Mouse (Mus musculus): Measurements from ENCODE around the gene Large1. TPM values are rescaled to one million over a fixed set of nuclear protein-coding genes. Genes with fewer than 3 reads are reported as not detected.

Large1 gene
- polyA plus RNA-seq, 1 experiment from 2014 or later = 2.1 TPM

DNA sequence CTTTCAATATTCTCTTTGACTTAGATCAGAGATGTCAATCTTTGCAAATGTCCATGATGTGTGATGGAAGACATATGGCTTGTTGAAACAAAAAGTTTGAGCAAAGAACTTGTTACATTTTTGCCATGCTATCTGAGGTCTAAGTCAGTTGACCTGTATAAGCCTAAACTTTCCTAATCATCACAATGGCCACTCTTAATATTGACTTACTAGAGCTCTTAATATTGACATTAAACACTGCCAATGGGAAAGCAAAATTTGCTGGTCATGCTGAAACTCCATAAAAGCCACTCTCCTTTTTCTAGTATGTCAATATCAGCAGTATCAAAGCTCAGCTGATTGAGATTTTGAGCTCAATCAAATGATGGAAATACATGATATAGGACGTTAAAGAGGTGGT is 298.6 kb downstream of the Large1 start:
- H3K9me3 ChIP-seq (replicated peaks) = no peaks in the 10 kb centered on the region
- H3K27ac ChIP-seq = no peak overlapping the region
- no peaks in the 10 kb centered on the region for H3K27me3 ChIP-seq (replicated peaks)
- H3K4me2 ChIP-seq = no peak overlapping the region
- H3K4me1 ChIP-seq = no peaks in the 10 kb centered on the region
- no peak for ATAC-seq
- H3K9ac ChIP-seq = no peak overlapping the region
- 48% methylated on average over 1 of the region's 1 CpGs for WGBS (ENCODE audit: insufficient replicate concordance)
- H3K4me3 ChIP-seq = no peak overlapping the region
- H3K36me3 ChIP-seq = no peaks in the 10 kb centered on the region

DNA sequence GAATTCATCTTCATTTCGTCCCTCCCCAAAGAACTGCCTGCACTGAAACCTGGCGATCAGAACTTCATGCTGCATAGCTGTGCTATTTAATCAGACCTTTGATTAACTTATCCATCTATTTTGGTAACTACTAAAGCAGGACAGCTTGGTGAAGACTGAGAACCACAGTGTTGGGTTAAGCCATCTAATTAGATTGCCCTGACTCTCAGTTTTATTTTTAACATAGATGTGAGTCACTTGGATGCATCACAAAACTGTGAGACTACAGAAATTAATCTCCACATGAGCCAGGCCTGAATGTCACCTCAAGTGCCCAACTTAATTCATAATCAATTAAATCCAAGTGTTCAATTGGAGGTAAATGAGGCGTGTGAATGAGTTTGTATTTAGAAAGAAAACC is 299.5 kb downstream of the Large1 start:
- 58% methylated on average over 3 of the region's 3 CpGs for WGBS (ENCODE audit: insufficient replicate concordance)
- Histone ChIP-seq H3K9me3 (replicated peaks) (no peaks in the 10 kb centered on the region), H3K9ac (no peak overlapping the region), H3K27me3 (replicated peaks) (no peaks in the 10 kb centered on the region), H3K4me1 (no peaks in the 10 kb centered on the region), H3K4me2 (no peak overlapping the region), H3K36me3 (no peaks in the 10 kb centered on the region), H3K27ac (no peak overlapping the region), H3K4me3 (no peak overlapping the region)
- no peak for ATAC-seq

DNA sequence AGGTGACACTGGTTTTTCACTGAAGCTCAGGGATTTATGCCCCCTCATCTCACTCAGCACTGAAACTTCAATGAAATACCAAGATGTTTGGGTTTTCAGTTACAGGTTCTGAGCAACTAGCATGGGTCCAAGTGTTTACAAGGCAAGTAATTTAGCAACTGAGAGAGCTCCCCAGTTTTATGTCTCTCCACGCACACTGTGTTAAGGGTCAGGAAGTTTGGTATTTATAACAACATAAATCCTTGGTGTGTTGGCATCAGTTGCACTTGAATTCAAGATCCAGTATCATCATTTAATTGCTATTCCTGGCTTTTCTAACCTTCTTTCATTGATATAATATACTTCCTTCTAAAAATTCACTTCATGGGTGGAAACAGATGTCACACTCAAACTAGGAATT is 300.9 kb downstream of the Large1 start:
- H3K9ac ChIP-seq = no peak overlapping the region
- no peak for ATAC-seq
- no peaks in the 10 kb centered on the region for H3K4me1 ChIP-seq
- no peak overlapping the region for H3K4me3 ChIP-seq
- 65% methylated on average over 1 of the region's 1 CpGs for WGBS (ENCODE audit: insufficient replicate concordance)
- H3K27me3 ChIP-seq (replicated peaks) = no peaks in the 10 kb centered on the region
- H3K4me2 ChIP-seq = no peak overlapping the region
- H3K9me3 ChIP-seq (replicated peaks) = no peaks in the 10 kb centered on the region
- no peak overlapping the region for H3K27ac ChIP-seq
- no peaks in the 10 kb centered on the region for H3K36me3 ChIP-seq

DNA sequence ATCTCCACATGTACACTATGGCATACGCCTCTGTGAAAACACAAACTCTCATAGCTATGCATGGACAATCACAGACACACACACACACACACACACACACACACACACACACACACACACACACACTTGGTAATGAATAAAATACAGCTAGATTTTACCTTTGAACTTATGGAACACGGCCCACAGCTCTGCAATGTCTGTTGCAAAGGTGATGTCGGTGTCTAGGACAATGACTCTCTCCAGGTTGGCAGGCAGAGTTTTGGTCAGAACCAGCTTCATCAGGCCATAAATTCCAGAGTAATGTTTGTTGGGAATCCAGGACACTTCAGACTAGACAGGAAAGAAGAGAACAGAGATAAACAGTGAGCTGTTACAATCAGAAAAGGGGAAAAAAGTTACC is 305.2 kb downstream of the Large1 start:
- no peaks in the 10 kb centered on the region for H3K4me1 ChIP-seq
- H3K27ac ChIP-seq = no peak overlapping the region
- ATAC-seq = no peak
- H3K9me3 ChIP-seq (replicated peaks) = no peaks in the 10 kb centered on the region
- no peak overlapping the region for H3K4me2 ChIP-seq
- H3K4me3 ChIP-seq = no peak overlapping the region
- WGBS (ENCODE audit: insufficient replicate concordance) = 77% methylated on average over 3 of the region's 3 CpGs
- no peaks in the 10 kb centered on the region for H3K36me3 ChIP-seq
- H3K9ac ChIP-seq = no peak overlapping the region
- H3K27me3 ChIP-seq (replicated peaks) = no peaks in the 10 kb centered on the region

DNA sequence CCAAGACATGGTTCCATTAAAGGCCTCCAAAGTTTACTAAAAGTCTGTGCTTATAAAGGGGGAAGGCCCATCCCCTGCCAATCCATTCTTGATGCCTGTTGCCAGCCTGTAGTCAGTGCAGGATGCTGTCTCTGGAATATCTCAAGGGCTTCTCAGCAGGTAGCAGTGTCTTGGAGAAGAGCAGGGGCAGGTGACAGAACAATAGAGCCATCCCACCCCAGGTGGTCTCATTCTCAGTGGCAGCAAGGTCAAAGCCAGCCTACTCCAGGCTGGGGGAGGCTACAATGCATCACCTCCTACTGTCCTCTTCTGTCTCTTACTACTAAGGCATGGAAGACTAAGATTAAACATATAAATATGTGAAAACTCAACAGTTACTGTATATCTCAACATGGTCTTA is 323.6 kb downstream of the Large1 start:
- H3K36me3 ChIP-seq = no peaks in the 10 kb centered on the region

DNA sequence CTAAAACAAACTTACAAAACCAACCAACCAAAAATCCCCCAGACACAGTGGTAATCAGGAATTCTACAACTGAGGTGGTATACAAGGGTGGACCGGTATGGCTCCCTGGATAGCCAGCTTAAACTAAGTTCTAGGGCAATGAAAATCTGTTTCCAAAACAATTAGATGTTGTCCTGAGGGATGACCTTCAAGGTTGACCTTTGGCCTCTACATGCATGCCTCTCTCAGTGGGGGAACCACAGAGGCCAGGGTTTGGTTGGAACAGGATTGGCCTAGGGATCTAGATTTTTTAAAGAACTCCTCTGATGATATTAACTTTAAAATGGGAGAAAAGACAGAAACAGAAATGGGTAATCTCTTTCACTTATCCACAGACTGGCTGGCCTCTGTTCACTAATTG is 335.1 kb downstream of the Large1 start:
- 74% methylated on average over 1 of the region's 1 CpGs for WGBS (ENCODE audit: insufficient replicate concordance)
- no peak overlapping the region for H3K4me2 ChIP-seq
- H3K4me1 ChIP-seq = no peaks in the 10 kb centered on the region
- no peak for ATAC-seq
- no peaks in the 10 kb centered on the region for H3K27me3 ChIP-seq (replicated peaks)
- H3K4me3 ChIP-seq = no peak overlapping the region
- no peak overlapping the region for H3K9ac ChIP-seq
- H3K36me3 ChIP-seq = no peaks in the 10 kb centered on the region
- H3K27ac ChIP-seq = no peak overlapping the region
- no peaks in the 10 kb centered on the region for H3K9me3 ChIP-seq (replicated peaks)

More for the DNA sequence above, 323.6 kb downstream of the Large1 start:
- Histone ChIP-seq H3K4me2 (no peak overlapping the region), H3K4me3 (no peak overlapping the region), H3K27ac (no peak overlapping the region), H3K27me3 (replicated peaks) (no peaks in the 10 kb centered on the region), H3K9me3 (replicated peaks) (no peaks in the 10 kb centered on the region), H3K4me1 (no peaks in the 10 kb centered on the region), H3K9ac (no peak overlapping the region)
- no peak for ATAC-seq

DNA sequence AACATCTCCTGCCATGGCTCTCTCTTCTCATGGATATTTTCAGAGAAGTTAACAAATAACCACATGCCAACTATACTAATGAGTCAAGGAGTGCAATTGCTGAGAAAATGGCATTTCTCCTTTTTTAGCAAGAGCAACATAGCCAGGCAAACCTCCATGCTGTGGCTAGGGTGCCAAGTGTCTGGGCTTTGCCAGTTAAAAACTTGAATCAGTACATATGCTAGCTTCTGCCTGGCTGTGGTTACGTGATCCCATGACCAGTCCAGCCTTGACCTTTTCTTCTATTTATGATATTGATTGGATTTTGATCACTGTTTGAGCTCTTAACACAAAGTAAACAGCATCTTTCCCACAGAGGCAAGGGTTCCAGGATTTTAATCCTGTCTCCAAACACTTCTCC is 335.7 kb downstream of the Large1 start:
- Histone ChIP-seq H3K4me3 (no peak overlapping the region), H3K4me1 (no peaks in the 10 kb centered on the region), H3K9me3 (replicated peaks) (no peaks in the 10 kb centered on the region), H3K27ac (no peak overlapping the region), H3K4me2 (no peak overlapping the region), H3K27me3 (replicated peaks) (no peaks in the 10 kb centered on the region), H3K36me3 (no peaks in the 10 kb centered on the region), H3K9ac (no peak overlapping the region)
- WGBS (ENCODE audit: insufficient replicate concordance) = 63% methylated on average over 1 of the region's 1 CpGs
- no peak for ATAC-seq

DNA sequence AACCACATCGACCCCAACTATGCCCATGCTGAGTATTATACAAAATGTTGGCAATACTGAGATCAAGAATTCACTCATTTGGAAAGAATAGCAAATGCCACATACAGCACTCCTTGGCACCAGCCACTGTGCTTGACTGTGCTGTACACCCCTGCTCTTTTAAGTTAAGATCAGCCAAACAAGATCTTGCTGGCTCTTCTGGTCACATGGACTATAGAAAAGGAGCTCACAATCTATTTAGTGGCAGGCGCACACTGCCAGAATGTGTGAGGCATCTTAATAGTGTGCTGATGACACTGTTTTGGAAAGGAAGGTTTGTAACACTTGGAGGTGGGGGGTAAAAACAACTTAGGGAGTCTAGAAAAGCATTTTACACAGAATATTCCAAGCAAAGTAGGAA is 337.0 kb downstream of the Large1 start:
- H3K36me3 ChIP-seq = no peaks in the 10 kb centered on the region
- no peak overlapping the region for H3K4me2 ChIP-seq
- H3K27me3 ChIP-seq (replicated peaks) = no peaks in the 10 kb centered on the region
- H3K4me3 ChIP-seq = no peak overlapping the region
- H3K4me1 ChIP-seq = no peaks in the 10 kb centered on the region
- no peak overlapping the region for H3K27ac ChIP-seq
- no peak for ATAC-seq
- no peak overlapping the region for H3K9ac ChIP-seq
- H3K9me3 ChIP-seq (replicated peaks) = no peaks in the 10 kb centered on the region
- WGBS (ENCODE audit: insufficient replicate concordance) = 60% methylated on average over 2 of the region's 2 CpGs

DNA sequence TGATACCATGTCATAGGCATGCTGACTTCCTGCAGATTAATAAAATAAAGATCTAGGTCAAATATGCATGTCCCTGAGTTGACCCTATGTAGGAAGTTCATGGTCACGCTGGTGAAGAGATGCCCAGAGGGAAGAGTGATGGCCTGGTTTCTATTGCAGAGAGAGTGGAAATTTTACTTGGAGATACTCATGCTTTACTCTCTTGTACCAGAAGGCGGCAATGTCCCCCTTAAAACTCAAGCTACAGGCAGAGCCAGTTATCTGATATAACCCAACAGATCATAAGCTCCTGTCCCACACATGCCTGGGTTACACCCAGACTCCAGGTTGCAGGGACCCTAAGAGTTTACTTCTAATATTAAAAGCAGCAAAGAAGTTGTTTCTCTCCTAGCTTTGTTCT is 345.9 kb downstream of the Large1 start:
- no peak for ATAC-seq
- 62% methylated on average over 2 of the region's 2 CpGs for WGBS (ENCODE audit: insufficient replicate concordance)

DNA sequence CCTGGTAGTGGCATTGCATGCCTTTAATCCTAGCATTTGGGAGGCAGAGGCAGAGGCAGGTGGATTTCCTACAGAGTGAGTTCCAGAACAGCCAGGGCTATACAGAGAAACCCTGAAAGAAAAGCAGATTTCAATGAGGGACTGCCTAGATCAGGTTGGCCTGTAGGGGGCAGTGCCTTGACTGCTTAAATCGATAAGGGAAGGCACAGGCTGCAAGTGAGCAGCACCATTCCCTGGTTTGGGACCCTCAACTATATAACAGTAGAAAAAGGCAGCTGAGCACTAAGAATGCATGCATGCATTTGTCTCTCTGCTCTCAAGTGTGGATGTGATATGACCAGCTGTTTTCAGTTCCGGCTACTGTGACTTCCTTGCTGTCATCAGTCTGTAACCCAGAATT is 349.5 kb downstream of the Large1 start:
- Histone ChIP-seq H3K9me3 (replicated peaks) (no peaks in the 10 kb centered on the region), H3K27me3 (replicated peaks) (no peaks in the 10 kb centered on the region), H3K9ac (no peak overlapping the region), H3K27ac (no peak overlapping the region), H3K4me3 (no peak overlapping the region), H3K4me2 (no peak overlapping the region), H3K4me1 (no peaks in the 10 kb centered on the region), H3K36me3 (no peaks in the 10 kb centered on the region)
- 51% methylated on average over 2 of the region's 2 CpGs for WGBS (ENCODE audit: insufficient replicate concordance)
- ATAC-seq = no peak

More for the DNA sequence above, 345.9 kb downstream of the Large1 start:
- H3K9ac ChIP-seq = no peak overlapping the region
- no peak overlapping the region for H3K4me2 ChIP-seq
- no peaks in the 10 kb centered on the region for H3K4me1 ChIP-seq
- no peaks in the 10 kb centered on the region for H3K27me3 ChIP-seq (replicated peaks)
- no peak overlapping the region for H3K4me3 ChIP-seq
- no peak overlapping the region for H3K27ac ChIP-seq
- H3K9me3 ChIP-seq (replicated peaks) = no peaks in the 10 kb centered on the region
- no peaks in the 10 kb centered on the region for H3K36me3 ChIP-seq

DNA sequence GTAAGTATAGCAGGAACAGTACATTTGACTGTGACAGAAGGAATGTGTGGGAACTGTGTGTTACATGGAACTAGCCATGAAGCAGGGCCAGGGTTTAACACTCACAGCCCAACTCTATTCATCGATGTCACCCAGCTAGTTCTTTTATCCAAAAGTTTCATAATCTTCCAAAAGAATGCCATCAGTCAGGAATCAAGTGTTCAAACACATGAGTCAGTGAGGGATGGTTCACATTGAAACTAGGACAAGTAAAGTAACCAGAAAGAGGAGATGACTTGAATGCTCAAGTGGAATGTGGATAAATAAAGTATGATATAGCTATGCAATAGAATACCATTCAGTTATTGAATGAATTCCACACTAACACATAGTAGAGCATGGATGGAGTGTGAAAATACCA is 359.5 kb downstream of the Large1 start:
- 80% methylated on average over 1 of the region's 1 CpGs for WGBS (ENCODE audit: insufficient replicate concordance)
- no peaks in the 10 kb centered on the region for H3K36me3 ChIP-seq
- H3K27ac ChIP-seq = no peak overlapping the region
- H3K27me3 ChIP-seq (replicated peaks) = no peaks in the 10 kb centered on the region
- no peak overlapping the region for H3K4me3 ChIP-seq
- H3K9me3 ChIP-seq (replicated peaks) = no peaks in the 10 kb centered on the region
- no peak overlapping the region for H3K9ac ChIP-seq
- no peak overlapping the region for H3K4me2 ChIP-seq
- no peak for ATAC-seq
- H3K4me1 ChIP-seq = no peaks in the 10 kb centered on the region

DNA sequence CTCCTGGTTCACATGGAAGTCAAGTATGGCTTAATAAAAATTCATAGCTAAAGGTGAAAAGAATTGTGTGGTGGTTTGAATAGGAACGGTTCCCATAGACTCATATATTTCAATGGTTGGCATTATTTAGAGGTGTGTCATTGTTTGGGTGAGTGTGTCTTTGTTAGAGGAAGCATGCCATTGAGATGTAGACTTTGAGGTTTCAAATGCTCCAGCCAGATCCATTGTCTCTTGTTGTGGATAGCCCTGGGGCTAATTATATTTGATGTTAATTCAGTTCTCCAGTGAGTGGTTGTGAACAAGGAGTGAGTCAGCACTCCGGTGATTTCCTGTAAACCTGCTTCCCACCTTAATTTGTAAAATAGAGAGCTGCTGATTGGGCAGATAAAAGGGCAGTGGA is 362.9 kb downstream of the Large1 start:
- Histone ChIP-seq H3K36me3 (no peaks in the 10 kb centered on the region), H3K4me2 (no peak overlapping the region), H3K4me3 (no peak overlapping the region), H3K9me3 (replicated peaks) (no peaks in the 10 kb centered on the region), H3K9ac (no peak overlapping the region), H3K27me3 (replicated peaks) (no peaks in the 10 kb centered on the region), H3K4me1 (no peaks in the 10 kb centered on the region), H3K27ac (no peak overlapping the region)
- whole genome bisulfite sequencing (ENCODE audit: insufficient replicate concordance) = 68% methylated on average over 2 of the region's 2 CpGs
- no peak for ATAC-seq

DNA sequence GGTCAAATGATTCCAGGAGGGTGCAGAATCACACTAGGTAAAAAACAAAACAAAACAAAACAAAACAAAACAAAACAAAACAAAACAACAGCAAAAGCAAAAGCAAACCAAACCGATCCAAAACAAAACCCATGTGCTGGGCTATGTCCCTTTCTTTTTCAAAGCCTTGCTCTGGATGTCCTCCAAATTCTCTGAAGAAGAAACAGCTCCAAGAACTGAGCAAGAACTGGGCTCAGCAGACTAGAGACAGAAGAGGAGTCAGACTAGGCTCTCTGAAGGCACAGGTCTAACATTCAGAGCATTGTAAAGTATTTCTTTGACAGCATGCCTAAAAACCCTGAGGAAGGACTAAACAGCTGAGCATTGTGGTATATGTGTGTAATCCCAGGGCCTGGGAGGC is 370.5 kb downstream of the Large1 start:
- no peaks in the 10 kb centered on the region for H3K36me3 ChIP-seq
- no peak for ATAC-seq
- WGBS (ENCODE audit: insufficient replicate concordance) = 61% methylated on average over 1 of the region's 1 CpGs
- H3K4me1 ChIP-seq = no peaks in the 10 kb centered on the region
- no peaks in the 10 kb centered on the region for H3K27me3 ChIP-seq (replicated peaks)
- H3K27ac ChIP-seq = no peak overlapping the region
- H3K4me2 ChIP-seq = no peak overlapping the region
- H3K9ac ChIP-seq = no peak overlapping the region
- no peak overlapping the region for H3K4me3 ChIP-seq
- no peaks in the 10 kb centered on the region for H3K9me3 ChIP-seq (replicated peaks)
